Mouse (Mus musculus): Measurements from ENCODE around the gene Tnfrsf19. TPM values are rescaled to one million over a fixed set of nuclear protein-coding genes. Genes with fewer than 3 reads are reported as not detected.

Tnfrsf19 gene
- polyA plus RNA-seq, 1 experiment from 2014 or later = 23.9 TPM

GRCm38 (mm10) chr14:61038082-61038472 is 8.2 kb downstream of the Tnfrsf19 start:
- Histone ChIP-seq H3K9ac (replicated peaks; ENCODE audit: low read depth, low read length) (no peak overlapping the region), H3K9me3 (ENCODE audit: control insufficient read depth, low read length) (no peaks in the 10 kb centered on the region), H3K27me3 (ENCODE audit: control insufficient read depth, insufficient read depth, low read length) (no peaks in the 10 kb centered on the region), H3K36me3 (ENCODE audit: control insufficient read depth, insufficient read depth, low read length) (no peaks in the 10 kb centered on the region), H3K4me1 (ENCODE audit: control insufficient read depth, insufficient read depth, low read length) (no peaks in the 10 kb centered on the region; the same call in 1 of the 2 replicates), H3K4me2 (ENCODE audit: low read depth, low read length) (peak overlapping the region; percentile 82), H3K27ac (ENCODE audit: low read depth, low read length) (no peak overlapping the region), H3K4me3 (ENCODE audit: low read depth, low read length) (peak overlapping the region; percentile 58)
- 25% methylated on average over 8 of the region's 8 CpGs for WGBS
- ATAC-seq (ENCODE audit: low read depth) = no peak

GRCm38 (mm10) chr14:61037321-61038081 is 8.8 kb downstream of the Tnfrsf19 start:
- Histone ChIP-seq H3K27ac (ENCODE audit: low read depth, low read length) (no peak overlapping the region), H3K36me3 (ENCODE audit: control insufficient read depth, insufficient read depth, low read length) (no peaks in the 10 kb centered on the region), H3K4me1 (ENCODE audit: control insufficient read depth, insufficient read depth, low read length) (no peaks in the 10 kb centered on the region; the same call in 1 of the 2 replicates), H3K9ac (replicated peaks; ENCODE audit: low read depth, low read length) (peak overlapping the region; percentile 61), H3K4me2 (ENCODE audit: low read depth, low read length) (peak overlapping the region; percentile 82), H3K9me3 (ENCODE audit: control insufficient read depth, low read length) (no peaks in the 10 kb centered on the region), H3K4me3 (ENCODE audit: low read depth, low read length) (peak overlapping the region; percentile 58), H3K27me3 (ENCODE audit: control insufficient read depth, insufficient read depth, low read length) (no peaks in the 10 kb centered on the region)
- ATAC-seq (ENCODE audit: low read depth) = peak; percentile 95
- WGBS = under 1% methylated on average over 40 of the region's 40 CpGs

- H3K4me3 ChIP-seq (ENCODE audit: low read depth, low read length) = no peak overlapping the region
- no peaks in the 10 kb centered on the region for H3K36me3 ChIP-seq (ENCODE audit: control insufficient read depth, insufficient read depth, low read length)
- WGBS = 93% methylated on average over 6 of the region's 6 CpGs
- no peaks in the 10 kb centered on the region for H3K27me3 ChIP-seq (ENCODE audit: control insufficient read depth, insufficient read depth, low read length)
- H3K9me3 ChIP-seq (ENCODE audit: control insufficient read depth, low read length) = no peaks in the 10 kb centered on the region
- no peak overlapping the region for H3K9ac ChIP-seq (replicated peaks; ENCODE audit: low read depth, low read length)
- no peaks in the 10 kb centered on the region for H3K4me1 ChIP-seq (ENCODE audit: control insufficient read depth, insufficient read depth, low read length)
- no peak overlapping the region for H3K27ac ChIP-seq (ENCODE audit: low read depth, low read length)
- no peak for ATAC-seq (ENCODE audit: low read depth)
- no peak overlapping the region for H3K4me2 ChIP-seq (ENCODE audit: low read depth, low read length)
Measured at GRCm38 (mm10) chr14:61030366-61030765, 15.9 kb downstream of the Tnfrsf19 start.

GRCm38 (mm10) chr14:61024006-61024405 is 22.3 kb downstream of the Tnfrsf19 start:
- Histone ChIP-seq H3K9me3 (ENCODE audit: control insufficient read depth, low read length) (no peaks in the 10 kb centered on the region), H3K4me1 (ENCODE audit: control insufficient read depth, insufficient read depth, low read length) (no peaks in the 10 kb centered on the region), H3K27ac (ENCODE audit: low read depth, low read length) (no peak overlapping the region), H3K9ac (replicated peaks; ENCODE audit: low read depth, low read length) (no peak overlapping the region), H3K4me2 (ENCODE audit: low read depth, low read length) (no peak overlapping the region), H3K4me3 (ENCODE audit: low read depth, low read length) (no peak overlapping the region), H3K27me3 (ENCODE audit: control insufficient read depth, insufficient read depth, low read length) (no peaks in the 10 kb centered on the region), H3K36me3 (ENCODE audit: control insufficient read depth, insufficient read depth, low read length) (no peaks in the 10 kb centered on the region)
- no peak for ATAC-seq (ENCODE audit: low read depth)
- WGBS = 88% methylated on average over 7 of the region's 7 CpGs

GRCm38 (mm10) chr14:61022383-61022782 is 23.9 kb downstream of the Tnfrsf19 start:
- Histone ChIP-seq H3K4me2 (ENCODE audit: low read depth, low read length) (no peak overlapping the region), H3K4me1 (ENCODE audit: control insufficient read depth, insufficient read depth, low read length) (no peaks in the 10 kb centered on the region), H3K27ac (ENCODE audit: low read depth, low read length) (no peak overlapping the region), H3K9ac (replicated peaks; ENCODE audit: low read depth, low read length) (no peak overlapping the region), H3K36me3 (ENCODE audit: control insufficient read depth, insufficient read depth, low read length) (no peaks in the 10 kb centered on the region), H3K9me3 (ENCODE audit: control insufficient read depth, low read length) (no peaks in the 10 kb centered on the region), H3K4me3 (ENCODE audit: low read depth, low read length) (no peak overlapping the region), H3K27me3 (ENCODE audit: control insufficient read depth, insufficient read depth, low read length) (no peaks in the 10 kb centered on the region)
- ATAC-seq (ENCODE audit: low read depth) = no peak
- WGBS = 69% methylated on average over 1 of the region's 1 CpGs

- Histone ChIP-seq H3K36me3 (ENCODE audit: control insufficient read depth, insufficient read depth, low read length) (no peaks in the 10 kb centered on the region), H3K9me3 (ENCODE audit: control insufficient read depth, low read length) (no peaks in the 10 kb centered on the region), H3K9ac (replicated peaks; ENCODE audit: low read depth, low read length) (no peak overlapping the region), H3K4me1 (ENCODE audit: control insufficient read depth, insufficient read depth, low read length) (no peaks in the 10 kb centered on the region), H3K27ac (ENCODE audit: low read depth, low read length) (no peak overlapping the region), H3K4me3 (ENCODE audit: low read depth, low read length) (no peak overlapping the region), H3K4me2 (ENCODE audit: low read depth, low read length) (no peak overlapping the region), H3K27me3 (ENCODE audit: control insufficient read depth, insufficient read depth, low read length) (no peaks in the 10 kb centered on the region)
- no peak for ATAC-seq (ENCODE audit: low read depth)
- 57% methylated on average over 2 of the region's 2 CpGs for WGBS
Measured at GRCm38 (mm10) chr14:61020968-61021367, 25.3 kb downstream of the Tnfrsf19 start.

- WGBS = 94% methylated on average over 1 of the region's 1 CpGs
- H3K4me1 ChIP-seq (ENCODE audit: control insufficient read depth, insufficient read depth, low read length) = no peaks in the 10 kb centered on the region
- H3K4me2 ChIP-seq (ENCODE audit: low read depth, low read length) = no peak overlapping the region
- H3K36me3 ChIP-seq (ENCODE audit: control insufficient read depth, insufficient read depth, low read length) = no peaks in the 10 kb centered on the region
- no peak overlapping the region for H3K9ac ChIP-seq (replicated peaks; ENCODE audit: low read depth, low read length)
- no peaks in the 10 kb centered on the region for H3K27me3 ChIP-seq (ENCODE audit: control insufficient read depth, insufficient read depth, low read length)
- H3K27ac ChIP-seq (ENCODE audit: low read depth, low read length) = no peak overlapping the region
- H3K9me3 ChIP-seq (ENCODE audit: control insufficient read depth, low read length) = no peaks in the 10 kb centered on the region
- no peak overlapping the region for H3K4me3 ChIP-seq (ENCODE audit: low read depth, low read length)
- ATAC-seq (ENCODE audit: low read depth) = no peak
Measured at GRCm38 (mm10) chr14:61019880-61020279, 26.4 kb downstream of the Tnfrsf19 start.

GRCm38 (mm10) chr14:61014544-61014943 is 31.7 kb downstream of the Tnfrsf19 start:
- H3K27ac ChIP-seq (ENCODE audit: low read depth, low read length) = no peak overlapping the region
- no peak overlapping the region for H3K4me2 ChIP-seq (ENCODE audit: low read depth, low read length)
- no peak for ATAC-seq (ENCODE audit: low read depth)
- H3K9ac ChIP-seq (replicated peaks; ENCODE audit: low read depth, low read length) = no peak overlapping the region
- 72% methylated on average over 15 of the region's 15 CpGs for WGBS
- no peaks in the 10 kb centered on the region for H3K27me3 ChIP-seq (ENCODE audit: control insufficient read depth, insufficient read depth, low read length)
- no peaks in the 10 kb centered on the region for H3K9me3 ChIP-seq (ENCODE audit: control insufficient read depth, low read length)
- no peaks in the 10 kb centered on the region for H3K36me3 ChIP-seq (ENCODE audit: control insufficient read depth, insufficient read depth, low read length)
- H3K4me3 ChIP-seq (ENCODE audit: low read depth, low read length) = no peak overlapping the region
- H3K4me1 ChIP-seq (ENCODE audit: control insufficient read depth, insufficient read depth, low read length) = peaks cover 13% of the 10 kb centered on the region; the same call in 1 of the 2 replicates

- Histone ChIP-seq H3K9me3 (ENCODE audit: control insufficient read depth, low read length) (no peaks in the 10 kb centered on the region), H3K4me2 (ENCODE audit: low read depth, low read length) (peak overlapping the region; percentile 31), H3K9ac (replicated peaks; ENCODE audit: low read depth, low read length) (no peak overlapping the region), H3K4me3 (ENCODE audit: low read depth, low read length) (no peak overlapping the region), H3K27ac (ENCODE audit: low read depth, low read length) (no peak overlapping the region), H3K4me1 (ENCODE audit: control insufficient read depth, insufficient read depth, low read length) (peaks cover 13% of the 10 kb centered on the region; the same call in 1 of the 2 replicates), H3K27me3 (ENCODE audit: control insufficient read depth, insufficient read depth, low read length) (no peaks in the 10 kb centered on the region), H3K36me3 (ENCODE audit: control insufficient read depth, insufficient read depth, low read length) (no peaks in the 10 kb centered on the region)
- peak; percentile 61 for ATAC-seq (ENCODE audit: low read depth)
- under 1% methylated on average over 17 of the region's 17 CpGs for WGBS
Measured at GRCm38 (mm10) chr14:61012397-61012931, 33.8 kb downstream of the Tnfrsf19 start.
